Mouse (Mus musculus) ES-E14 (cell line): ENCODE data around the gene Sulf2.

Experiments used
- CHD2 ChIP-seq: IDR thresholded peaks from 2 replicates; pipeline ENCODE4 v1.6.1; 2014; ENCODE audit warnings: mild to moderate bottlenecking, low read depth, low read length, inconsistent platforms
- MAFK ChIP-seq: IDR thresholded peaks from 2 replicates; pipeline ENCODE4 v1.6.1; 2014; ENCODE audit warnings: mild to moderate bottlenecking, low read depth, low read length, inconsistent platforms; ENCODE audit not compliant: insufficient read depth
- ZC3H11A ChIP-seq: IDR thresholded peaks from 2 replicates; pipeline ENCODE4 v1.6.1; 2012; ENCODE audit warnings: low read depth, mild to moderate bottlenecking, inconsistent platforms, low read length, borderline replicate concordance
- ZNF384 ChIP-seq: IDR thresholded peaks from 2 replicates; pipeline ENCODE4 v1.6.1; 2012; ENCODE audit warnings: low read depth, low read length, inconsistent platforms

GRCm38 (mm10) chr2:166186244-166186948 is 30.9 kb upstream of the Sulf2 start:
- no peak for TF ChIP-seq ZNF384
- no peak for TF ChIP-seq CHD2
- TF ChIP-seq ZC3H11A, result no peak
- no peak for TF ChIP-seq MAFK
